Mouse (Mus musculus): ENCODE data around the gene Tlr13. TPM values are rescaled to one million over a fixed set of nuclear protein-coding genes. Genes with fewer than 3 reads are reported as not detected.
"Not testable (repeated sequence)": the region's sequence is repeated elsewhere in the genome, so short reads cannot be mapped to it uniquely, and the experiment has no call there.

Tlr13 gene
- total RNA-seq, 2 experiments from 2014 or later = 0.39 to 2.0 TPM

DNA sequence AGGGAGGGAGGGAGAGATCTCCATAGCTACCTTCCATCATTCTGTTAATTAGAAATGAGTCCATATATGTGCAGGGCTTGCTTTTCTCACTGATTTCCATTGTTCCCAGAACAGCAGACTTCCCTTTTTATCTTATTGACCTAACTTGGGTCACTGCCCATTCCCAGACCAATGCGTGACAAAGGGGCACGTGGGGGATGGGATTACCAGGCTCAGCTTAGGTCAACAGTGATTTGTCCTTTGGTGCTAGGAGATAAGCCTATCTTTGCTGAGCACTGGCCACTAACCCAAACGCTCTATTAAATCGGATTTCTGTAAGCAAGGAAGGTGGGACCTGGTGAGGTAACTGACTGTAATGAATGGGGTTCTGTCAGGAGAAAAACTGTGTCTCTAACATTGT lies 41.3 kb downstream of the Tlr13 start:
- no peak for ATAC-seq (replicated peaks; ENCODE audit: poor library complexity, severe bottlenecking)

DNA sequence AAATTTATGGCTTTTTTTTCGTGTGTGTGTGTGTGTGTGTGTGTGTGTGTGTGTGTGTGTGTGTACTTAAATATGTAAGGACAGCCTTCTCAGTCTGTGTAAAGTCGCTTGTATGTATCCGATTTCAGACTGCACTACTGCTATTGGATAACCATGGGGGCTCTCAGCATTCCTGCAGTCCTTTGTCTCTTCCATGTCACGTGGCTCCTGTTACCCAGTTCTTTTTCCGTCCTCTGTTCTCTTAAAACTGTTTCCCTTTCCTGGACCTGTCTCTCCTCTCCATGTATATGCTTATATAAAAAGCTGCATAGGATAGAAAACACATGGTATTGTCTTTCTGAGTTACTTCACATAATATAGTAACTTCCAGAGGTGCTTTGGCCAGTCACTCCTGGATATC lies 42.7 kb downstream of the Tlr13 start:
- no peak for ATAC-seq (replicated peaks; ENCODE audit: poor library complexity, severe bottlenecking)

- ATAC-seq (replicated peaks; ENCODE audit: poor library complexity, severe bottlenecking) = peak; percentile 85
Measured at GRCm38 (mm10) chrX:106186713-106187649, 44.0 kb downstream of the Tlr13 start, which contains the start of gene Pgk1. Pgk1 (plus strand) TSS chrX:106187100.

- peak; percentile 57 for ATAC-seq (replicated peaks; ENCODE audit: poor library complexity, severe bottlenecking)
Measured at GRCm38 (mm10) chrX:106187737-106188136, 44.7 kb downstream of the Tlr13 start.

DNA sequence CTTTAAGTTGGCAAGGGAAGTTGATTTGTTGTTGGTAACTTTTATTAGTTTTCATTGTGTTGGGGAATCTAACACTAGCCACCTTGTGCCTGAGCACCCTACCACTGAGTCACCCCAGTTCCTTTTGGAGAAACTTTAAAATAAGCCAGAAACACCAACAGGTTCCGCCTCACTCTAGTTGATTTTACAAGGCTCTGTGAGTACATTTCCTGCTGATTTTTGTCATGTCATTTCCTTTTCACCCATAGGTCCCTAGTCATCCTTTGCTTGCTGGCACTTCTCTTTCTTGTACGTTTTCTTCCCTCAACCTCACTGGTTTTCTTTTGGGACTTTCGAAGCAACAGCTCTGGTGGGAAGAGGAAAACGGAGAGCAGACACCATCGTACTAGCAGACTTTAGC lies 46.4 kb downstream of the Tlr13 start:
- ATAC-seq (replicated peaks; ENCODE audit: poor library complexity, severe bottlenecking) = peak; percentile 44

- ATAC-seq (replicated peaks; ENCODE audit: poor library complexity, severe bottlenecking) = no peak
Measured at GRCm38 (mm10) chrX:106190091-106190490, 47.1 kb downstream of the Tlr13 start.

DNA sequence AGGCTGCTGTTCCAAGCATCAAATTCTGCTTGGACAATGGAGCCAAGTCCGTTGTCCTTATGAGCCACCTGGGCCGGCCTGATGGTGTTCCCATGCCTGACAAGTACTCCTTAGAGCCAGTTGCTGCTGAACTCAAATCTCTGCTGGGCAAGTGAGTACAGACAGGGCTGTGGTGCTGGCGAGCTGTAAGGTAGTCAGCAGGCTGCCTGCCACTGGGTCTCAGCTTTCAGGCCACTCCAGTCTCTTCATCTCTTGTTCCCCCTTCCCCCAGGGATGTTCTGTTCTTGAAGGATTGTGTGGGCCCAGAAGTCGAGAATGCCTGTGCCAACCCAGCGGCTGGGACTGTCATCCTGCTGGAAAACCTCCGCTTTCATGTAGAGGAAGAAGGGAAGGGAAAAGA lies 51.4 kb downstream of the Tlr13 start:
- ATAC-seq (replicated peaks; ENCODE audit: poor library complexity, severe bottlenecking) = not testable (repeated sequence)

DNA sequence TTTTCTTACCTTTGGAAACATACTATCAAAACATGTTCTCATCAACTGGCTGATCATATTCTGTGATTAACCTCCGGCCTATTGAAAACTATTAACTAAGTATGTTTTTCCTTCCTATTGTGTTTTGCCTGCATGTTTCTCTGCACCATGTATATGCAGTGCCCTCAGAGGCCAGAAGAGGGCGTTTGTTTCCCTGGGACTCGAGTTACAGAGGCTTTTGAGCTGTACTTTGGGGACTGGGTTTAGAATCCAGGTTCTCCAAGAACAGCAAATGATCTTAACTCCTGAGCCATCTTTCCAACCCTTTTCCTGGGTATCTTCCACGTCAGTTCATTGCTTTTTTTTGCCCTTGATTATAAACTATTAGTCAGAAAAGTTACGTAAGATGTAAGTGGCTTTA lies 54.3 kb downstream of the Tlr13 start:
- ATAC-seq (replicated peaks; ENCODE audit: poor library complexity, severe bottlenecking) = peak; percentile 42; the same call in 1 of the 2 replicates

DNA sequence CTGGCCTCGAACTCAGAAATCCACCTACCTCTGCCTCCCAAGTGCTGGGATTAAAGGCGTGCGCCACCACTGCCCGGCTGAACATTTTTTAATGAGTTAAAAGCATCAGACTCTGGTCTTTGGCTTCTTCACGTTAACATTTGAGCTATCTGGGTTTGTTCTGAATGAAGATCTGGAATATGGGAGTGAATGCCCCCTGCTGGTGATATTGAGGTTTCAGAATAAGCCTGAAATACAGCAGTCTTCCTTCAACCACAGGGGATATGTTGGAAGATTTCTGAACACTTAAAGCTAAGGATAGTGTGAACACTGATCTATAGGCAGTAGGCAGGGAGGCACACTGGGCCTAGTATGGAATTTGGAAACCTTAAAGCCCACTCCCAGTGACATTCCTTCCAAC lies 55.9 kb downstream of the Tlr13 start:
- no peak; the same call in 1 of the 2 replicates for ATAC-seq (replicated peaks; ENCODE audit: poor library complexity, severe bottlenecking)

GRCm38 (mm10) chrX:106209100-106209499 lies 66.1 kb downstream of the Tlr13 start:
- ATAC-seq (replicated peaks; ENCODE audit: poor library complexity, severe bottlenecking) = no peak

Other genes starting within 250 kb of the Tlr13 start
- gene Atrx, start 213.8 kb upstream of the Tlr13 start, total RNA-seq (2014; fragmentation: Nextera tagmentation) = 140 and 177 TPM in 2 replicates
- gene Atrx, start 213.8 kb upstream of the Tlr13 start, total RNA-seq (2017) = 234 and 269 TPM in 2 replicates
- 67.4 and 69.3 TPM in 2 replicates for gene Magt1, start 131.3 kb upstream of the Tlr13 start, total RNA-seq (2014; fragmentation: Nextera tagmentation)
- gene Magt1, start 131.3 kb upstream of the Tlr13 start, total RNA-seq (2017) = 107 and 136 TPM in 2 replicates
- gene Cox7b, start 127.5 kb upstream of the Tlr13 start, total RNA-seq (2014; fragmentation: Nextera tagmentation) = 400 and 470 TPM in 2 replicates
- gene Cox7b, start 127.5 kb upstream of the Tlr13 start, total RNA-seq (2017) = 522 and 568 TPM in 2 replicates
- gene Atp7a, start 115.9 kb upstream of the Tlr13 start, total RNA-seq (2014; fragmentation: Nextera tagmentation) = 3.0 and 3.1 TPM in 2 replicates
- 3.1 and 5.9 TPM in 2 replicates for gene Atp7a, start 115.9 kb upstream of the Tlr13 start, total RNA-seq (2017)
- 363 and 404 TPM in 2 replicates for gene Pgk1, start 43.9 kb downstream of the Tlr13 start, total RNA-seq (2014; fragmentation: Nextera tagmentation)
- 392 and 401 TPM in 2 replicates for gene Pgk1, start 43.9 kb downstream of the Tlr13 start, total RNA-seq (2017)
- gene Taf9b, start 78.0 kb downstream of the Tlr13 start, total RNA-seq (2014; fragmentation: Nextera tagmentation) = 4.5 and 6.6 TPM in 2 replicates
- gene Taf9b, start 78.0 kb downstream of the Tlr13 start, total RNA-seq (2017) = 1.2 and 2.0 TPM in 2 replicates
- gene Fnd3c2, start 112.2 kb downstream of the Tlr13 start, total RNA-seq (2014; fragmentation: Nextera tagmentation) = not detected in 2 replicates
- gene Fnd3c2, start 112.2 kb downstream of the Tlr13 start, total RNA-seq (2017) = not detected in 2 replicates

Data from granulocyte monocyte progenitor cell, adult 5-6 weeks (primary cell).